Mouse (Mus musculus) layer of hippocampus, adult 9-11 months (tissue): ENCODE data around the gene Clcc1.
"Not testable (repeated sequence)": the region's sequence is repeated elsewhere in the genome, so short reads cannot be mapped to it uniquely, and the experiment has no call there.

Experiments used
- DNase-seq: peaks from one replicate; pipeline ENCODE4 v3.0.0; 2022

The Clcc1 gene

GRCm38 (mm10) chr3:108653710-108654379 is at the start of gene Clcc1:
Gene Clcc1, plus strand, starts transcription at chr3:108653913.
- DNase-seq = peak; percentile 96

- DNase-seq = no peak
Observed at GRCm38 (mm10) chr3:108608906-108609305, 44.8 kb upstream of the Clcc1 start.

- DNase-seq = no peak
Observed at GRCm38 (mm10) chr3:108634761-108635160, 19.0 kb upstream of the Clcc1 start.

GRCm38 (mm10) chr3:108639412-108639811 is 14.3 kb upstream of the Clcc1 start:
- DNase-seq = no peak

- no peak for DNase-seq
Observed at GRCm38 (mm10) chr3:108640998-108641397, 12.7 kb upstream of the Clcc1 start.

GRCm38 (mm10) chr3:108644856-108645255 is 8.9 kb upstream of the Clcc1 start:
- DNase-seq = no peak

- peak; percentile 59 for DNase-seq
Observed at GRCm38 (mm10) chr3:108646036-108646435, 7.7 kb upstream of the Clcc1 start.

- not testable (repeated sequence) for DNase-seq
Observed at GRCm38 (mm10) chr3:108647681-108648080, 6.0 kb upstream of the Clcc1 start.

GRCm38 (mm10) chr3:108652866-108653642 is 659 bp upstream of the Clcc1 start:
- no peak for DNase-seq

- DNase-seq = no peak
Observed at GRCm38 (mm10) chr3:108654566-108654965, 853 bp downstream of the Clcc1 start.

GRCm38 (mm10) chr3:108655486-108655885 is 1.8 kb downstream of the Clcc1 start:
- no peak for DNase-seq

- DNase-seq = no peak
Observed at GRCm38 (mm10) chr3:108658612-108659011, 4.9 kb downstream of the Clcc1 start.

GRCm38 (mm10) chr3:108660941-108661340 is 7.2 kb downstream of the Clcc1 start:
- DNase-seq = no peak

GRCm38 (mm10) chr3:108676616-108677015 is 22.9 kb downstream of the Clcc1 start:
- DNase-seq = no peak

GRCm38 (mm10) chr3:108681004-108681403 is 27.3 kb downstream of the Clcc1 start:
- no peak for DNase-seq

- not testable (repeated sequence) for DNase-seq
Observed at GRCm38 (mm10) chr3:108683597-108683996, 29.9 kb downstream of the Clcc1 start.

GRCm38 (mm10) chr3:108685701-108686100 is 32.0 kb downstream of the Clcc1 start:
- DNase-seq = no peak

- no peak for DNase-seq
Observed at GRCm38 (mm10) chr3:108689015-108689441, 35.3 kb downstream of the Clcc1 start.

- no peak for DNase-seq
Observed at GRCm38 (mm10) chr3:108689446-108689845, 35.7 kb downstream of the Clcc1 start.

- peak; percentile 9 for DNase-seq
Observed at GRCm38 (mm10) chr3:108689979-108690378, 36.3 kb downstream of the Clcc1 start.

- DNase-seq = peak; percentile 15
Observed at GRCm38 (mm10) chr3:108694321-108694720, 40.6 kb downstream of the Clcc1 start.

- DNase-seq = no peak
Observed at GRCm38 (mm10) chr3:108698662-108699061, 44.9 kb downstream of the Clcc1 start.

- DNase-seq = no peak
Observed at GRCm38 (mm10) chr3:108699786-108700185, 46.1 kb downstream of the Clcc1 start.

GRCm38 (mm10) chr3:108701256-108701655 is 47.5 kb downstream of the Clcc1 start:
- DNase-seq = no peak
